Mouse (Mus musculus) monocyte, adult 5-6 weeks (primary cell): ENCODE results near the gene Obp2a. TPM values are rescaled to one million over a fixed set of nuclear protein-coding genes. Genes with fewer than 3 reads are reported as not detected.
"Not testable (repeated sequence)": the region's sequence is repeated elsewhere in the genome, so short reads cannot be mapped to it uniquely, and the experiment has no call there.

Experiments used
- ATAC-seq: fragments of 153-309, 156-312 bp; replicated peaks from 2 replicates; pipeline ENCODE4 v1.8.0; 2017; ENCODE audit warnings: mild to moderate bottlenecking; ENCODE audit not compliant: low TSS enrichment, insufficient number of reproducible peaks, severe bottlenecking, poor library complexity, low FRiP score
- total RNA-seq: library from RNA; stranded (forward); fragments of 200-1000, 200-491, 200-594 nt; gene quantifications from 3 replicates; pipeline ENCODE4 v1.2.3, GENCODE M21; 2017

Gene Obp2a
- total RNA-seq, 1 experiment from 2014 or later: not detected

- ATAC-seq: peak; percentile 73
These were observed 7.0 kb downstream of the Obp2a start, which contains the start of gene Bmyc for GRCm38 (mm10) chr2:25706643-25707481. Gene Bmyc, plus strand, starts transcription at chr2:25706739.

DNA sequence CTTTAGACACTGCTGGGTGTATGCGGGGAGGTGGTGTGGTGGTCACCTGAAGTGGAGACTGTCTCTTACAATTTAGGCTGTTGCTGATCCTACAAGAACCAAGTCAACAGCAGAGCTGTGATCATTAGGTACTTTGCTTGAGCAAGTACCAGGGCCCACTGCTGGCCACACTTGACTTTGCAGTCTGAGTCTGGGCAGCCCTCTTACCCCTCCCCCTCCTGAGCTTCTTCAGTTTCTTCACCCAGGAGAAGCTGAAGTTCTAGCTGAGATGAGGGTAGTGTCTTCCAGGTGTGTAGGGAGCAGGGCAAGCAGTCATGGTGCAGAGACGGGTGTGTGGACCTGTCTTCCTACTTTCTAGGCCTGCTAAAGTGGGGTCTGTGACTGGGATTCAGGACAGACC lies 8.3 kb downstream of the Obp2a start:
- ATAC-seq: peak; percentile 40; the same call in 1 of the 2 replicates

- not testable (repeated sequence) for ATAC-seq
These were observed 9.2 kb downstream of the Obp2a start for GRCm38 (mm10) chr2:25709056-25709455.

DNA sequence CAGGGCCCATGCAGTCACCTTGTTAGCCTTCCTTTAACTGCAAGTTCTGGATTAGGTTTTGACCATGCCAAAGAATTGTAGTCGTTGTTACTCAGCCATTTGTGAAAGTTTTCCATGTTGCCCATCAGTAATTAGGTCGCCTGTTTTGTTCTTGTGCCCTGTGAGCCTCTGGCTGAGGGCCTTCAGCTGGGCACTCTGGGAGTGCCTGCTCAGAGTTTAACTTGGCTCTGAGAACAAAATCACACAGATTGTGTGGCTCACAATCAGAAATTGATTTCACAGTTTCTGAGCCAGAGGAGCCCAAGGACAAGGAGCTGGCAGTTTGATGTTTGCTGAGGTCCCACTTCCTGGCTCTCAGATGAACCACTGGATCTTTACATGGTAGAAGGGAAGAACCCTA lies 9.9 kb downstream of the Obp2a start:
- not testable (repeated sequence) for ATAC-seq

DNA sequence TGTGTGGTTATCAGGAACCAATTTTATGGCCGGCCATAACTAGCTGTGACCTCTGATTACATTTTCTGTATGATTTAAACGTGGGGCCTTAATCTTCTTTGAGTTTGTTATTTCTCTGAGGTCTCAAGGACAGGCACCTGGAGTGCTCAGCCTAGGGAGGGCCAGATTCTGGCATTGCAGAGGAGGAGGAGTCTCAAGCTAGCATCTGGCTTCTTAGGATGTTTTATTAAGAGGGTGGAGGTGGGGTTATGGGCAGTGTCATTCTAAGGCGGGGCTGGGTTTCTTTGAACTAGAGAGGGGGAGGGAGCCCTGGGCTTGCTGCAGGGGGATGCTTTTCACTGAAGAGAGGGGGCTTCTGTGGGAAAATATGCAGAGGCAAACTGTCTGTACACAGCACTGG lies 11.8 kb downstream of the Obp2a start:
- ATAC-seq: not testable (repeated sequence)

DNA sequence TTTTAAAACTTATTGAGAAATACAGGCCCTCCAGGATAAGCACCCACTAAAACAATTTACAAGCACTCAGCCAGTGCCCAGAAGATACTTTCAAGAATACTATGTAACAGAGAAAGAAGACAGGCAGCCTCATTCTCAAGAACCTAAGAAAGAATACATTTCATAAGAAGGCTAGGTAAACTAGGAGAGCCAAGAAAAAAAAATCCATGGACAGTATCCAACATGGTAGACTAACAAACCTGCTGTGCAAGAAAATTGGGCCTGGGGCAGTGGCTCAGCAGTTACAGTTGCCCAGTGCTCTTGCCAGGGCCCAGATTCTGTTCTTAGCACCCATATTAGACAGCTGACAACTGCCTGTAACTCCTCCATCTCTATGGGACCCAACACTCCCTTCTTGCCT lies 17.4 kb downstream of the Obp2a start:
- ATAC-seq: no peak

DNA sequence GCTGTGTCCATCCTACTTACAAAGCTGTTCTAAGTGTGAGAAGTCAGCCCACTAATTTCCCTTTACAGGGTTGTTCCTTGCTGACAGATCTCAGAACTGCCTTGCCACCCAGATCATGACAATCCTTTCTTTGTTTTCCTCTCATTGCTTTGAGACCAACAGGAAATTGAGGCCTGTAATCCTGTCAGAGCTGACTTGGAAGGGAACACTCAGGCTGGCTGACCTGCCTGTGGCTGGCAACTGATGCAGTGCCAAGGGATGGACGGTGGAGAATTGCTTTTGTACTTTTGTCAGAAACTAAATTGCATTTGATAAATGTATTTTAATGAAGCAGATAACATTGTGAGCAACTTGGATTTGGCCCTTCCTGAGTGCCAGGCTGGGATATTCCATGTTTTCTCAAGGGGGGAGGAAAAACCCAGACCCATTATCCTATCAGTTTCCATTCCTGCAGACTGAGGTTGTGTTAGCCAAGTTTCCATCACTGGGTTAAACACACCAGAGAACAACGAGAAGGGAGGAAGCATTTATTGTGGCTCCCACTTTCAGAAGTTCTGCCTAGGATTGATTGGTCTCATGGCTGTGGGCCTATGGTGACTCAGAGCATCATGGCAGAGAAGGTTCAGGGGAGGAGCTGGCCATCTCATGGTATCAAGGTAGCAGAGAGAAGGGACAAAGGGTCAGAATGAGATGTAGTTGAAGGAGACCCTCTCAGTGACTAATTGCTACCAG lies 33.5 kb downstream of the Obp2a start:
- no peak for ATAC-seq

DNA sequence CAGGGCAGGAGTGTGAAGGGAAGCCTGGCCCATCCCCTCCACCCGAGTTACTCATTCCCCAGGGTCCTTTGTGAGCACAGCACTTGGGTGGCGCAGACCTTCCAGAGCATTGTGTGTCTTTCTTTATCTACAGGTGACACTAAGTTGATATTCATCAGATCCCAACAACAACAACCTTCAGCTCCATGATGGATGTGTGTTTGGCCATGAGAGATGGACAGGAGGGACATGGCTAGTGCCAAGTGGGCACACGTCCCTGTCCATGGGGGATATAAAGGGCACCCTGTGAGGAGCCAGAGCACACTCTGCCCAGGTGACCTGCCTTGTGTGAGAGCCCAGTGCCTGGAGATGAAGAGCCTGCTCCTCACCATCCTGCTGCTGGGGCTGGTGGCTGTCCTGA lies 36.9 kb downstream of the Obp2a start, which contains the start of gene Obp2b:
TSS of gene Obp2b (plus strand) at position 301 of the 400 bp plus-strand sequence.
- ATAC-seq: not testable (repeated sequence)

DNA sequence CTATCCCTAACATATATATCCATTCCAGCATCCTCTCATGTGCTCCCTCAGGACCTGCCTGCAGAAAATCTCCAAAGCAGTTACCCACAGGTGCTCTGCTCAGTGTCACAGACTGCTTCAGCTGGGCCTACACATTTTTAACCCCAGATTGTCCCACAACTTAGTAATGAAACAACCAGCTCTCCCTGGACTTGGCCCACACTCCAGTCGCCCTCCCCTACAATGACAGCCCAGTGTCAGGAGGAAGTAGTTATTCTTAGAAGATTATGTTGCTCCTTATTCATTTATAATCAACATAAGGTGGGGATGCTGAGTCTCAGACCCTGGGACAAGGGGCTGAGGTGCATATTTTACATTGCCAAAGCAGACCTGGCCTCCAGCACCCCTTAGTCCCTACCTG lies 41.8 kb downstream of the Obp2a start:
- no peak for ATAC-seq

Other genes starting within 250 kb of the Obp2a start
- not detected in 3 replicates for gene Clic3, start 243.2 kb upstream of the Obp2a start, total RNA-seq
- 21.4 to 39.6 TPM (median 32.9 TPM) in 3 replicates for gene Paxx, start 238.9 kb upstream of the Obp2a start, total RNA-seq
- gene Ptgds, start 230.0 kb upstream of the Obp2a start, total RNA-seq: not detected in 3 replicates
- gene Lcn12, start 206.1 kb upstream of the Obp2a start, total RNA-seq: not detected in 3 replicates
- 33.3 to 58.1 TPM (median 38.6 TPM) in 3 replicates for gene Fbxw5, start 199.3 kb upstream of the Obp2a start, total RNA-seq
- gene C8g, start 198.3 kb upstream of the Obp2a start, total RNA-seq: not detected in 3 replicates
- gene Traf2, start 153.1 kb upstream of the Obp2a start, total RNA-seq: 16.6 to 29.4 TPM (median 18.0 TPM) in 3 replicates
- gene Edf1, start 142.2 kb upstream of the Obp2a start, total RNA-seq: 80.0 to 121 TPM (median 114 TPM) in 3 replicates
- gene Mamdc4, start 125.2 kb upstream of the Obp2a start, total RNA-seq: 2.8 to 6.2 TPM in 2 of 3 replicates, not detected in the other
- gene Phpt1, start 124.8 kb upstream of the Obp2a start, total RNA-seq: 0.67 to 1.9 TPM (median 1.1 TPM) in 3 replicates
- gene Ajm1, start 118.3 kb upstream of the Obp2a start, total RNA-seq: 0.10 TPM in 1 of 3 replicates, not detected in the others
- gene Rabl6, start 91.5 kb upstream of the Obp2a start, total RNA-seq: 42.7 to 71.6 TPM (median 51.7 TPM) in 3 replicates
- gene Ccdc183, start 82.4 kb upstream of the Obp2a start, total RNA-seq: not detected in 3 replicates
- gene Tmem141, start 78.0 kb upstream of the Obp2a start, total RNA-seq: 12.4 to 19.4 TPM (median 14.3 TPM) in 3 replicates
- gene Fcna, start 72.0 kb upstream of the Obp2a start, total RNA-seq: not detected in 3 replicates
- not detected in 3 replicates for gene Lcn8, start 46.9 kb upstream of the Obp2a start, total RNA-seq
- not detected in 3 replicates for gene Lcn5, start 42.1 kb upstream of the Obp2a start, total RNA-seq
- gene Lcn6, start 23.3 kb upstream of the Obp2a start, total RNA-seq: not detected in 3 replicates
- not detected in 3 replicates for gene Lcn10, start 17.3 kb upstream of the Obp2a start, total RNA-seq
- gene Bmyc, start 6.7 kb downstream of the Obp2a start, total RNA-seq: 1.5 to 4.4 TPM (median 3.9 TPM) in 3 replicates
- gene Obp2b, start 37.0 kb downstream of the Obp2a start, total RNA-seq: not detected in 3 replicates
- not detected in 3 replicates for gene Lcn3, start 65.5 kb downstream of the Obp2a start, total RNA-seq
- gene Lcn11, start 77.0 kb downstream of the Obp2a start, total RNA-seq: not detected in 3 replicates
- gene Gm13539, start 82.2 kb downstream of the Obp2a start, total RNA-seq: not detected in 3 replicates
- not detected in 3 replicates for gene Glt6d1, start 115.8 kb downstream of the Obp2a start, total RNA-seq
- gene Lcn9, start 123.1 kb downstream of the Obp2a start, total RNA-seq: not detected in 3 replicates
- gene Sohlh1, start 147.2 kb downstream of the Obp2a start, total RNA-seq: 0.39 TPM in 1 of 3 replicates, not detected in the others
- 0.43 TPM in 1 of 3 replicates, not detected in the others for gene Kcnt1, start 163.7 kb downstream of the Obp2a start, total RNA-seq